8 mouse cellular contexts compared by ENCODE assay signal in genomic region chr19:12797071-12797470, GRCm38 (mm10). TPM values are rescaled to one million over a fixed set of nuclear protein-coding genes. Genes with fewer than 3 reads are reported as not detected.
DNase-seq lines count a peak whose midpoint lies in the region; ATAC-seq and TF ChIP-seq lines count a peak whose summit lies in the region.

No protein-coding gene starts in this region.

- peak overlapping the region; percentile 96 for H3K4me3 ChIP-seq in E14TG2a.4 (replicated peaks; ENCODE audit: low read length)
- peak overlapping the region; percentile 89 for H3K4me3 ChIP-seq in embryonic facial prominence, embryonic 10.5 days
- peak overlapping the region; percentile 98 for H3K4me3 ChIP-seq in hindbrain, embryonic 15.5 days
- peak overlapping the region; percentile 99 for H3K4me3 ChIP-seq in liver, embryonic 15.5 days (replicated peaks)
- no peak overlapping the region for H3K4me3 ChIP-seq in thymus, adult 2 months (ENCODE audit: control insufficient read depth, insufficient read depth, low read length)

- H3K4me2 ChIP-seq in hindbrain, embryonic 15.5 days: peak overlapping the region; percentile 94
- H3K4me2 ChIP-seq in liver, embryonic 15.5 days: peak overlapping the region; percentile 92

- peak overlapping the region; percentile 99 for H3K27ac ChIP-seq in embryonic facial prominence, embryonic 10.5 days (replicated peaks)
- H3K27ac ChIP-seq in hindbrain, embryonic 15.5 days (replicated peaks): peak overlapping the region; percentile 99
- H3K27ac ChIP-seq in liver, embryonic 15.5 days (replicated peaks): peak overlapping the region; percentile 98
- H3K27ac ChIP-seq in thymus, adult 2 months (ENCODE audit: control insufficient read depth, insufficient read depth, low read length): no peak overlapping the region; the same call in 1 of the 2 replicates

- no peaks in the 10 kb centered on the region for H3K9me3 ChIP-seq in E14TG2a.4 (ENCODE audit: low read length)
- H3K9me3 ChIP-seq in embryonic facial prominence, embryonic 10.5 days: no peaks in the 10 kb centered on the region
- H3K9me3 ChIP-seq in hindbrain, embryonic 15.5 days: no peaks in the 10 kb centered on the region
- no peaks in the 10 kb centered on the region for H3K9me3 ChIP-seq in liver, embryonic 15.5 days (replicated peaks)

- H3K36me3 ChIP-seq in E14TG2a.4 (ENCODE audit: insufficient read depth, low read length): peaks cover 8% of the 10 kb centered on the region; the same call in 1 of the 2 replicates
- no peaks in the 10 kb centered on the region for H3K36me3 ChIP-seq in embryonic facial prominence, embryonic 10.5 days (replicated peaks)
- no peaks in the 10 kb centered on the region for H3K36me3 ChIP-seq in hindbrain, embryonic 15.5 days
- no peaks in the 10 kb centered on the region for H3K36me3 ChIP-seq in liver, embryonic 15.5 days (replicated peaks)
- no peaks in the 10 kb centered on the region for H3K36me3 ChIP-seq in thymus, adult 2 months (ENCODE audit: control insufficient read depth, insufficient read depth, low read length)

- TF ChIP-seq POLR2A in thymus, adult 2 months (IDR thresholded peaks at IDR 0.05; ENCODE audit: control insufficient read depth, extremely low read depth, insufficient read depth, low read length, poor library complexity): no peak

- peak; percentile 24 to 36 for DNase-seq in cerebellum, adult 18-20 months
- DNase-seq in embryonic facial prominence, embryonic 10.5 days (ENCODE audit: low spot score): no peak
- peak; percentile 46 for DNase-seq in retina, postnatal 1 day
- no peak for DNase-seq in thymus, adult 2 months

- WGBS in embryonic facial prominence, embryonic 10.5 days: 1% methylated on average over 7 of the region's 7 CpGs
- WGBS in hindbrain, embryonic 15.5 days: 4% methylated on average over 7 of the region's 7 CpGs
- WGBS in liver, embryonic 15.5 days (ENCODE audit: insufficient replicate concordance): under 1% methylated on average over 7 of the region's 7 CpGs
- 1% methylated on average over 7 of the region's 7 CpGs for WGBS in thymus, adult 2 months

- peak overlapping the region; percentile 61 for H3K9ac ChIP-seq in hindbrain, embryonic 15.5 days
- peak overlapping the region; percentile 97 for H3K9ac ChIP-seq in liver, embryonic 15.5 days

- peaks cover 31% of the 10 kb centered on the region for H3K4me1 ChIP-seq in E14TG2a.4 (replicated peaks; ENCODE audit: low read depth, low read length)
- peaks cover 19% of the 10 kb centered on the region for H3K4me1 ChIP-seq in embryonic facial prominence, embryonic 10.5 days
- H3K4me1 ChIP-seq in hindbrain, embryonic 15.5 days (replicated peaks): peaks cover 20% of the 10 kb centered on the region
- peaks cover 17% of the 10 kb centered on the region for H3K4me1 ChIP-seq in liver, embryonic 15.5 days (replicated peaks)
- peaks cover 2% of the 10 kb centered on the region for H3K4me1 ChIP-seq in thymus, adult 2 months (replicated peaks; ENCODE audit: control insufficient read depth, insufficient read depth, low read length)

- no peaks in the 10 kb centered on the region for H3K27me3 ChIP-seq in E14TG2a.4 (ENCODE audit: insufficient read depth, low read length)
- H3K27me3 ChIP-seq in embryonic facial prominence, embryonic 10.5 days (replicated peaks; ENCODE audit: low read depth, poor library complexity, severe bottlenecking): no peaks in the 10 kb centered on the region
- H3K27me3 ChIP-seq in hindbrain, embryonic 15.5 days: no peaks in the 10 kb centered on the region
- H3K27me3 ChIP-seq in liver, embryonic 15.5 days: no peaks in the 10 kb centered on the region
- H3K27me3 ChIP-seq in thymus, adult 2 months (ENCODE audit: control insufficient read depth, insufficient read depth, low read length): no peaks in the 10 kb centered on the region

- ATAC-seq in cerebellum, adult (ENCODE audit: insufficient number of reproducible peaks, low FRiP score, low TSS enrichment): no peak
- no peak for ATAC-seq in hindbrain, embryonic 15.5 days (ENCODE audit: low FRiP score, low read depth)
- ATAC-seq in liver, embryonic 15.5 days (ENCODE audit: insufficient read depth): no peak

- TF ChIP-seq CTCF in E14TG2a.4 (conservative IDR thresholded peaks at IDR 0.05; ENCODE audit: low read length): no peak; the same call in 1 of the 2 replicates
- TF ChIP-seq CTCF in thymus, adult 2 months (IDR thresholded peaks at IDR 0.05; ENCODE audit: borderline replicate concordance, control insufficient read depth, extremely low read depth, insufficient read depth, low read length, poor library complexity): no peak

RNA-seq across cellular contexts. Expression of gene Lpxn, which starts 1.1 kb away (rescaled TPM):
- polyA plus RNA-seq in embryonic facial prominence, embryonic 10.5 days (2016; fragmentation: Nextera tagmentation; extraction: Ambion mirVana): 0.71 and 0.72 TPM in 2 replicates
- polyA plus RNA-seq in hindbrain, embryonic 15.5 days (2015; fragmentation: Nextera tagmentation; extraction: Ambion mirVana): 1.1 and 1.6 TPM in 2 replicates
- polyA plus RNA-seq in liver, embryonic 15.5 days (2015; fragmentation: Nextera tagmentation; extraction: Ambion mirVana): 2.1 and 2.4 TPM in 2 replicates
- polyA plus RNA-seq in thymus, adult 2 months (2012; rRNA removed): 32.2 and 40.4 TPM in 2 replicates

RNA-seq across cellular contexts. Expression of gene Zfp91, which starts 1.1 kb away (rescaled TPM):
- 13.1 and 14.2 TPM in 2 replicates for polyA plus RNA-seq in embryonic facial prominence, embryonic 10.5 days (2016; fragmentation: Nextera tagmentation; extraction: Ambion mirVana)
- polyA plus RNA-seq in hindbrain, embryonic 15.5 days (2015; fragmentation: Nextera tagmentation; extraction: Ambion mirVana): 13.6 and 14.3 TPM in 2 replicates
- polyA plus RNA-seq in liver, embryonic 15.5 days (2015; fragmentation: Nextera tagmentation; extraction: Ambion mirVana): 7.2 and 7.3 TPM in 2 replicates
- polyA plus RNA-seq in thymus, adult 2 months (2012; rRNA removed): 20.8 and 21.6 TPM in 2 replicates

RNA-seq across cellular contexts. Expression of gene Cntf, which starts 31.6 kb away (rescaled TPM):
- polyA plus RNA-seq in embryonic facial prominence, embryonic 10.5 days (2016; fragmentation: Nextera tagmentation; extraction: Ambion mirVana): 1.7 and 1.8 TPM in 2 replicates
- polyA plus RNA-seq in hindbrain, embryonic 15.5 days (2015; fragmentation: Nextera tagmentation; extraction: Ambion mirVana): 1.00 and 1.2 TPM in 2 replicates
- polyA plus RNA-seq in liver, embryonic 15.5 days (2015; fragmentation: Nextera tagmentation; extraction: Ambion mirVana): 0.43 and 0.53 TPM in 2 replicates
- polyA plus RNA-seq in thymus, adult 2 months (2012; rRNA removed): 2.5 and 3.0 TPM in 2 replicates

RNA-seq across cellular contexts. Expression of gene Gm5244, which starts 49.4 kb away (rescaled TPM):
- not detected in 2 replicates for polyA plus RNA-seq in embryonic facial prominence, embryonic 10.5 days (2016; fragmentation: Nextera tagmentation; extraction: Ambion mirVana)
- not detected in 2 replicates for polyA plus RNA-seq in hindbrain, embryonic 15.5 days (2015; fragmentation: Nextera tagmentation; extraction: Ambion mirVana)
- polyA plus RNA-seq in liver, embryonic 15.5 days (2015; fragmentation: Nextera tagmentation; extraction: Ambion mirVana): not detected in 2 replicates
- polyA plus RNA-seq in thymus, adult 2 months (2012; rRNA removed): 0.15 TPM in 1 of 2 replicates, not detected in the other

Comparison
In these comparisons a context has a peak if more than half of its experiments do, and no peak if none do; other contexts are left out.
1. DNase-seq: peak in cerebellum, adult 18-20 months (2 of 2) and retina, postnatal 1 day (single experiment); none in embryonic facial prominence, embryonic 10.5 days (single experiment) and thymus, adult 2 months (single experiment).